Mouse (Mus musculus): ENCODE measurements at regions not wholly inside any gene's neighbourhood (a gene's known extent, or its start where the extent isn't known, plus 50 kb on each side); places are given as distances from the start of the nearest gene placed in this dataset.

GRCm38 (mm10) chr10:39229233-39229632 lies 65.6 kb upstream of the Ccn6 start:
- no peak for TF ChIP-seq CTCF (IDR thresholded peaks at IDR 0.05 in 2 of 3, conservative IDR thresholded peaks at IDR 0.05 in 1 of 3; ENCODE audit: control insufficient read depth in 1 of 3, insufficient read depth in 1 of 3, low read depth in 2 of 3, low read length in 3 of 3, poor library complexity in 1 of 3, severe bottlenecking in 1 of 3)
- TF ChIP-seq ZKSCAN1 (IDR thresholded peaks at IDR 0.05; ENCODE audit: low read depth, low read length), result no peak
- no peak for TF ChIP-seq GABPA (IDR thresholded peaks at IDR 0.05; ENCODE audit: low read depth, low read length)
- no peak for TF ChIP-seq EP300 (IDR thresholded peaks at IDR 0.05; ENCODE audit: low read depth in 1 of 2, low read length in 2 of 2)
- TF ChIP-seq POLR2AphosphoS2 (IDR thresholded peaks at IDR 0.05; ENCODE audit: low read length), result no peak
- TF ChIP-seq GATA1 (IDR thresholded peaks at IDR 0.05; ENCODE audit: low read depth, low read length), result no peak
- no peak for TF ChIP-seq ETS1 (IDR thresholded peaks at IDR 0.05; ENCODE audit: low read depth, low read length)
- TF ChIP-seq MAX (IDR thresholded peaks at IDR 0.05; ENCODE audit: low read length), result no peak
- no peak for TF ChIP-seq CHD1 (IDR thresholded peaks at IDR 0.05; ENCODE audit: low read depth, low read length)
- TF ChIP-seq SMC3 (IDR thresholded peaks at IDR 0.05; ENCODE audit: low read depth, low read length), result no peak
- TF ChIP-seq POLR2A (IDR thresholded peaks at IDR 0.05; ENCODE audit: control insufficient read depth in 1 of 2, insufficient read depth in 1 of 2, low read depth in 1 of 2, low read length in 2 of 2, poor library complexity in 1 of 2), result no peak
- no peak for TF ChIP-seq BHLHE40 (IDR thresholded peaks at IDR 0.05; ENCODE audit: borderline replicate concordance, low read depth, low read length)
- TF ChIP-seq USF2 (IDR thresholded peaks at IDR 0.05; ENCODE audit: borderline replicate concordance in 1 of 2, insufficient read depth in 1 of 2, low read depth in 1 of 2, low read length in 2 of 2), result no peak

Data from MEL (cell line).